Mouse (Mus musculus): ENCODE measurements around the gene Trim11.

- TF ChIP-seq EP300 (IDR thresholded peaks at IDR 0.05; ENCODE audit: insufficient read depth, low read depth, low read length): no peak
- TF ChIP-seq CTCF (IDR thresholded peaks at IDR 0.05): no peak
These were observed 15.3 kb downstream of the Trim11 start for GRCm38 (mm10) chr11:58993091-58993670.

All from heart, adult 2 months (tissue).